Mouse (Mus musculus) cortical plate, adult 2 months (tissue): Measurements from ENCODE around the gene Ubiad1.

Experiments
- CTCF ChIP-seq: fragments of 200-500 bp; IDR thresholded peaks from 2 replicates; pipeline ENCODE4 v1.5.1; 2011; ENCODE audit warnings: mild to moderate bottlenecking, control low read depth, low read length; ENCODE audit not compliant: insufficient read depth; ENCODE audit errors: extremely low read depth
- POLR2A ChIP-seq: fragments of 200-500 bp; IDR thresholded peaks from 2 replicates; pipeline ENCODE4 v1.6.1; 2011; ENCODE audit warnings: mild to moderate bottlenecking, low read length, control low read depth; ENCODE audit not compliant: insufficient read depth; ENCODE audit errors: extremely low read depth

DNA sequence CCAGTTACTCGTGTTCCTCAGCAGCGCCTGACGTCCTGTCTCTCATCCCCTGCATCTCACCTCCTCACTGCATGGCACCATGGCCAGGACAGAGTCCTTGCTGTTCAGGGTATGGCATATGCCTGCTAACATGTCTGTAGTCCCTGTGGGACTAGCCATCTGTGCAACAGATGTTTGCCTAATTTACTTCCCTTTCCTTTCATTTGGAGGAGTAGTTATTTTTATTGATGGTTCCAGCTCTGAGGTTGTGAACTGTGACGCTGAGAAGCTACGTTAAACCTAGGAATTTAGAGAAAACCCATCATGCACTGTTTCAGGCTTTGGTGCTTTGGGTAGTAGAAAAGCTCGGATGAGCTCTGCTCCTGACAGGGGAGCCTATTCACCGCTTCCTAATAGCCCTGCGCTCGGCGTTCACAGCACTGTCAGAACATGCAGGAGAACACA, 26.8 kb upstream of the Ubiad1 start:
- TF ChIP-seq CTCF = no peak
- TF ChIP-seq POLR2A = no peak
